Mouse (Mus musculus) CH12.LX (cell line): ENCODE data around the gene Rtl9. TPM values are rescaled to one million over a fixed set of nuclear protein-coding genes. Genes with fewer than 3 reads are reported as not detected.
A peak's percentile ranks its signal among the peaks of the same experiment; 100 is the strongest.

Experiments used
- DNase-seq: peaks from one replicate; pipeline ENCODE4 v3.0.0-alpha.2; 2013; ENCODE audit errors: extremely low read depth
- H3K27ac ChIP-seq: 2 replicates; pipeline ENCODE4 v1.5.1; 2012; ENCODE audit warnings: low read depth, mild to moderate bottlenecking, control low read depth, moderate library complexity; ENCODE audit not compliant: insufficient read depth
- H3K27me3 ChIP-seq: replicated peaks from 2 replicates; pipeline ENCODE3; 2012; ENCODE audit warnings: inconsistent platforms
- H3K36me3 ChIP-seq, 2 experiments: replicated peaks in 1 of 2; 2 replicates each; pipeline versions ENCODE3 to v1.6.1; 2012; ENCODE audit warnings: inconsistent platforms in 1 of 2, low read length in 1 of 2, mild to moderate bottlenecking in 1 of 2, mixed read lengths in 1 of 2, moderate library complexity in 1 of 2; ENCODE audit not compliant: control insufficient read depth in 1 of 2, insufficient read depth in 1 of 2
- H3K4me1 ChIP-seq, 2 experiments: 2 replicates each; pipeline ENCODE4 v1.6.1; 2012; ENCODE audit warnings: inconsistent platforms in 1 of 2, moderate library complexity in 1 of 2; ENCODE audit not compliant: insufficient read depth in 2 of 2, control insufficient read depth in 1 of 2
- H3K4me2 ChIP-seq: 2 replicates; pipeline ENCODE4 v1.6.1; 2012; ENCODE audit warnings: low read depth, mild to moderate bottlenecking, control low read depth; ENCODE audit not compliant: poor library complexity, insufficient read depth, severe bottlenecking
- H3K4me3 ChIP-seq, 3 experiments: fragments of 150-350 bp in 1 of 3; sonication (generic) in 1 of 3; replicated peaks in 1 of 3; 2 replicates each; pipeline versions ENCODE3 to v1.5.1; 2011 to 2012; ENCODE audit warnings: low read depth in 2 of 3, low read length in 2 of 3, mild to moderate bottlenecking in 2 of 3, moderate library complexity in 2 of 3, control low read depth in 1 of 3, improper control_type of control experiment in 1 of 3, inconsistent platforms in 1 of 3, mixed read lengths in 1 of 3; ENCODE audit not compliant: poor library complexity in 1 of 3
- H3K79me2 ChIP-seq: replicated peaks from 2 replicates; pipeline ENCODE4 v1.6.1; 2012; ENCODE audit warnings: mild to moderate bottlenecking, moderate library complexity; ENCODE audit not compliant: control insufficient read depth, poor library complexity, insufficient read depth, severe bottlenecking; ENCODE audit errors: extremely low read depth
- H3K9ac ChIP-seq: 2 replicates; pipeline ENCODE4 v1.6.1; 2012; ENCODE audit warnings: low read depth, mild to moderate bottlenecking, control low read depth, moderate library complexity; ENCODE audit not compliant: insufficient read depth
- H3K9me3 ChIP-seq: replicated peaks from 2 replicates; pipeline ENCODE3; 2012; ENCODE audit warnings: low read length, inconsistent platforms, mixed read lengths
- CTCF ChIP-seq, 2 experiments: IDR thresholded peaks in 1 of 2; conservative IDR thresholded peaks in 1 of 2; 2 replicates each; pipeline ENCODE4 v1.5.1; 2011 to 2012; ENCODE audit warnings: low read depth in 2 of 2, low read length in 2 of 2, improper control_type of control experiment in 1 of 2, inconsistent platforms in 1 of 2, mild to moderate bottlenecking in 1 of 2, moderate library complexity in 1 of 2
- ELF1 ChIP-seq: IDR thresholded peaks from 2 replicates; pipeline ENCODE4 v1.6.1; 2014; ENCODE audit warnings: low read depth, mild to moderate bottlenecking, inconsistent platforms, low read length, improper control_type of control experiment
- JUN ChIP-seq: IDR thresholded peaks from 2 replicates; pipeline ENCODE4 v1.6.1; 2011; ENCODE audit warnings: low read depth, mild to moderate bottlenecking, low read length, improper control_type of control experiment, moderate library complexity; ENCODE audit not compliant: insufficient read depth
- JUND ChIP-seq: conservative IDR thresholded peaks from 2 replicates; pipeline ENCODE4 v1.6.1; 2011; ENCODE audit warnings: low read depth, low read length, improper control_type of control experiment
- KAT2A ChIP-seq: IDR thresholded peaks from 2 replicates; pipeline ENCODE4 v1.6.1; 2012; ENCODE audit warnings: low read length, improper control_type of control experiment, inconsistent platforms; ENCODE audit not compliant: insufficient replicate concordance
- MEF2A ChIP-seq: IDR thresholded peaks from 2 replicates; pipeline ENCODE4 v1.6.1; 2014; ENCODE audit warnings: low read depth, mild to moderate bottlenecking, inconsistent platforms, low read length, improper control_type of control experiment, borderline replicate concordance
- MXI1 ChIP-seq: IDR thresholded peaks from 2 replicates; pipeline ENCODE4 v1.6.1; 2011; ENCODE audit warnings: mild to moderate bottlenecking, low read depth, low read length, improper control_type of control experiment
- MYC ChIP-seq: IDR thresholded peaks from 2 replicates; pipeline ENCODE4 v1.6.1; 2011; ENCODE audit warnings: low read depth, mild to moderate bottlenecking, improper control_type of control experiment, low read length
- PAX5 ChIP-seq: IDR thresholded peaks from 2 replicates; pipeline ENCODE4 v1.6.1; 2012; ENCODE audit warnings: low read length, inconsistent platforms, mixed read lengths
- POLR2A ChIP-seq: IDR thresholded peaks from 2 replicates; pipeline ENCODE4 v1.6.1; 2011; ENCODE audit warnings: low read depth, mild to moderate bottlenecking, improper control_type of control experiment, low read length
- RAD21 ChIP-seq: IDR thresholded peaks from 2 replicates; pipeline ENCODE4 v1.6.1; 2011; ENCODE audit warnings: low read depth, mild to moderate bottlenecking, low read length, improper control_type of control experiment, moderate library complexity
- SIN3A ChIP-seq: IDR thresholded peaks from 2 replicates; pipeline ENCODE4 v1.6.1; 2012; ENCODE audit warnings: low read length, improper control_type of control experiment, inconsistent platforms
- SMC3 ChIP-seq: IDR thresholded peaks from 2 replicates; pipeline ENCODE4 v1.6.1; 2011; ENCODE audit warnings: low read depth, low read length, improper control_type of control experiment
- TCF12 ChIP-seq: IDR thresholded peaks from 2 replicates; pipeline ENCODE4 v1.6.1; 2014; ENCODE audit warnings: low read depth, mild to moderate bottlenecking, inconsistent platforms, low read length, improper control_type of control experiment
- USF2 ChIP-seq: conservative IDR thresholded peaks from 2 replicates; pipeline ENCODE4 v1.6.1; 2011; ENCODE audit warnings: low read depth, low read length, improper control_type of control experiment
- ZKSCAN1 ChIP-seq: IDR thresholded peaks from 2 replicates; pipeline ENCODE4 v1.6.1; 2012; ENCODE audit warnings: low read depth, inconsistent platforms, low read length, improper control_type of control experiment, borderline replicate concordance
- ZMIZ1 ChIP-seq: IDR thresholded peaks from 2 replicates; pipeline ENCODE4 v1.6.1; 2012; ENCODE audit warnings: low read depth, mild to moderate bottlenecking, inconsistent platforms, low read length, improper control_type of control experiment
- ZNF384 ChIP-seq: IDR thresholded peaks from 2 replicates; pipeline ENCODE4 v1.6.1; 2012; ENCODE audit warnings: low read depth, low read length, improper control_type of control experiment, inconsistent platforms
- dilution Hi-C: fragments of 300-500 bp; cut with MboI; formaldehyde crosslinking; loops from 2 replicates; pipeline ENCODE4 v1.14.3; 2020; ENCODE audit warnings: low sequenced_read_pairs; ENCODE audit not compliant: extremely low pct_unique_long_range_greater_than_20kb, extremely low pct_ligation_motif_present
- in situ Hi-C: fragments of 300-500 bp; cut with MboI; formaldehyde crosslinking; loops from 3 replicates; pipeline ENCODE4 v1.14.3; 2019; ENCODE audit warnings: low sequenced_read_pairs, low pct_ligation_motif_present, low pct_unique_long_range_greater_than_20kb, mixed read lengths
- polyA plus RNA-seq: library from polyadenylated mRNA; unstranded; fragments of >175 nt; gene quantifications from 2 replicates; pipeline ENCODE4 v1.2.1, GENCODE M21; 2012; ENCODE audit warnings: low read depth; ENCODE audit not compliant: insufficient read length
- total RNA-seq, 2 experiments: library from RNA; depleted of rRNA; stranded (reverse); fragments of 300-350 nt in 1 of 2; fragments of >200 nt in 1 of 2; gene quantifications; 2 replicates each; pipeline ENCODE4 v1.2.3; 2012 to 2014

The Rtl9 gene
- total and polyA plus RNA-seq, 3 experiments, result 0.13 to 0.63 (median 0.24) TPM

DNA sequence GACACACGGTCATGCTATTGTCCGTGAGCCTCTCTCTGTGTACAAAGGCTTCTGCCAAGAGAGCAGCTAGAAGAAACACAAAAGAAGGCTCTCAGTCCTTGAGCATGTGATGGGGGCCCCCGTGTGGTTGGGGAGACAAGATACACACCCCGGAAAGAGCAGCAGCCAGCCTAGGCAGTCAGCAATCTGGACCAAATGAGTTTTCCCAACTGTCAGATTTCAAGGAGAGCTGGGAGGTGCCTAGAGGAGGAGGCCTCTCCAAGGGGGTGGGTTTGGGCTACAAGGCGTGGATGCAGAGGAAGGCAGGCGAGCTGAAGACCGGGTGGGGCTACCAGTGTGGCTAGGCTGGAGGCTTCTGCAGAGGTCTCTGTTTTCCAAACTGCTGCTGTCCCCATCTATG is 35.6 kb upstream of the Rtl9 start:
- TF ChIP-seq ZMIZ1 (no peak), POLR2A (no peak), JUND (no peak), ZNF384 (no peak), RAD21 (peak; percentile 12), KAT2A (no peak), SIN3A (no peak), SMC3 (peak; percentile 12; the same call in 1 of the 2 replicates), ZKSCAN1 (no peak), ELF1 (no peak), PAX5 (no peak), MYC (no peak), MEF2A (no peak), USF2 (no peak), CTCF (conservative IDR thresholded peaks at IDR 0.05 in 1 of 2, IDR thresholded peaks at IDR 0.05 in 1 of 2; ENCODE audit: low read depth in 2 of 2, low read length in 2 of 2) (peak in 1 of 2 experiments; percentile 32; a peak in 2 of 4 replicates), JUN (no peak), MXI1 (no peak)
- TF ChIP-seq, all 38 proteins: peak for 3
- Histone ChIP-seq H3K4me1 (0 out of 4 replicates have a peak, but pooled peaks cover 0 to 2% of the 10 kb centered on the region in 2 experiments), H3K4me2 (no peak overlapping the region), H3K79me2 (no peaks in the 10 kb centered on the region), H3K9ac (no peak overlapping the region), H3K27me3 (no peaks in the 10 kb centered on the region), H3K27ac (no peak overlapping the region), H3K36me3 (no peaks in the 10 kb centered on the region), H3K9me3 (no peaks in the 10 kb centered on the region), H3K4me3 (no peak overlapping the region)
- dilution Hi-C loops, result no loop called here
- in situ Hi-C loops, result loop anchor here (25.0 kb wide), 1 partner anchor 501 kb away; no protein-coding TSS in a partner anchor
- DNase-seq, result no peak

DNA sequence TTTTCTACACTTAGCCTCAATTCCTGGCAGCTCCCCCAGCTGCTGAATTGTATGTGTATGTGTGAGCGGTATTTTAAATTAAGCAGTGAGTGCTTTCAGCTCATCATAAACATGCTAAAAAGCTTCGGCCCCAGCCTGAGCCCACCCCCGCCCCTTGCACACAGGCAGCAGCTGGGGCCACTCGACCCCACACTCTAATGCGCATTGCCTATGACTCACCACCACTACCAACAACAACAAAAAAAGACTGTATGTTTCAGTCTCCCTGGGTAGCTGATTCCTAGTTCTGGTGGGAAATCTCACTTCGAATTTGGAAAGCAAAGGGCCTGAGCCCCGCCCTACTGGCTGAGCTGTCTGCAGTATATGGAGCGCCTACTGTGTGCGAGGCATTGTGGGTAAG is 35.1 kb upstream of the Rtl9 start:
- dilution Hi-C loops, result no loop called here
- Histone ChIP-seq H3K9me3 (no peaks in the 10 kb centered on the region), H3K4me2 (no peak overlapping the region), H3K9ac (no peak overlapping the region), H3K27me3 (no peaks in the 10 kb centered on the region), H3K27ac (no peak overlapping the region), H3K4me1 (0 out of 4 replicates have a peak, but pooled peaks cover 0 to 2% of the 10 kb centered on the region in 2 experiments), H3K36me3 (no peaks in the 10 kb centered on the region), H3K79me2 (no peaks in the 10 kb centered on the region), H3K4me3 (no peak overlapping the region)
- no peak for DNase-seq
- in situ Hi-C loops, result loop anchor here (25.0 kb wide), 1 partner anchor 502 kb away; no protein-coding TSS in a partner anchor
- no peak for TF ChIP-seq TCF12
- no peak for TF ChIP-seq CTCF (conservative IDR thresholded peaks at IDR 0.05 in 1 of 2, IDR thresholded peaks at IDR 0.05 in 1 of 2; ENCODE audit: low read depth in 2 of 2, low read length in 2 of 2)
